Mouse (Mus musculus): ENCODE data around the gene B4galt7.
"Not testable (repeated sequence)": the region's sequence is repeated elsewhere in the genome, so short reads cannot be mapped to it uniquely, and the experiment has no call there.

B4galt7 gene

DNA sequence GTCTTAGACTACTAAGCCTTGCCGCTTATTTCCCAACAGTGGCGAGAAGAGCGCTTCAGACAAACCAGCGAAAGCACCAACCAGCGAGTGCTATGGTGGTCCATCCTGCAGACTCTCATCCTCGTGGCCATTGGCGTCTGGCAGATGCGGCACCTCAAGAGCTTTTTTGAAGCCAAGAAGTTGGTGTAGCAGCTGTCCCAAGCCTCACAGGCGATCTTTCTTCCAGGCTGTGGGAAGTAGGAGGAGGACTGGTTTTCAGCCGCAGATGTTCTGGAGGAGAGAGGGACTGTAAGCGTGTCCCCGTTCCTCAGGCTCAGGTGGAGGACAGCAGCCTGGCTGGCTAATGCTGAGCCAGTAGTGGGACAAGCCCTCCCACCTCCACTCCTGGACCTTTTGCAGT, 2.9 kb upstream of the B4galt7 start:
- in situ Hi-C loops (cut with MseI, MboI), result no loop called here

- in situ Hi-C loops (cut with MseI, MboI), result loop anchor here in 1 of 2 experiments (5.0 kb wide), 1 partner anchor 37 kb away; the partner anchor contains the start of gene Ddx46
These were observed 961 bp downstream of the B4galt7 start for GRCm38 (mm10) chr13:55600657-55601056.

DNA sequence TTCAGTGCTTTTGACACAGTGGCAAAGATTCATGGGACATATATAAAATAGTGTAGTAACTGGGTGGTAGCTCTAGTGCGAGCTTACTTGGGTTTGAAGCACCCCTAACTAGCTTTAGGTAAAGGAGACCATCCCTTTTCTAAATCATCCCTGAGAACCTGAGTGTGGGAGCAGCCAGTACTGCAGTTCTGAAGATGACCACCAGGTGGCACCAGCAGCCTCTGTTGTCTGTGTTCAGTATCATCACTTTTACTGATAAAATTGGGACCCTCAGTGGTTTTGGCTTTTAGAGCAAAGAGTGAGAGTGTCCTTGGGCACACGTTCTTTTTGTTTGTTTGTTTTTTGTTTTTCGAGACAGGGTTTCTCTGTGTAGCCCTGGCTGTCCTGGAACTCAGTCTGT, 1.9 kb downstream of the B4galt7 start:
- in situ Hi-C loops (cut with MseI, MboI), result loop anchor here in 1 of 2 experiments (5.0 kb wide), 1 partner anchor 36 kb away; the partner anchor contains the start of gene Ddx46

GRCm38 (mm10) chr13:55604606-55605005, 4.9 kb downstream of the B4galt7 start:
- in situ Hi-C loops (cut with MseI, MboI), result loop anchor here in 1 of 2 experiments (5.0 kb wide), 1 partner anchor 33 kb away; the partner anchor contains the start of gene Ddx46

GRCm38 (mm10) chr13:55606899-55607623, 7.4 kb downstream of the B4galt7 start:
- in situ Hi-C loops (cut with MseI, MboI), result no loop called here

- in situ Hi-C loops (cut with MseI, MboI), result no loop called here
These were observed 7.9 kb downstream of the B4galt7 start for GRCm38 (mm10) chr13:55607624-55608006.

DNA sequence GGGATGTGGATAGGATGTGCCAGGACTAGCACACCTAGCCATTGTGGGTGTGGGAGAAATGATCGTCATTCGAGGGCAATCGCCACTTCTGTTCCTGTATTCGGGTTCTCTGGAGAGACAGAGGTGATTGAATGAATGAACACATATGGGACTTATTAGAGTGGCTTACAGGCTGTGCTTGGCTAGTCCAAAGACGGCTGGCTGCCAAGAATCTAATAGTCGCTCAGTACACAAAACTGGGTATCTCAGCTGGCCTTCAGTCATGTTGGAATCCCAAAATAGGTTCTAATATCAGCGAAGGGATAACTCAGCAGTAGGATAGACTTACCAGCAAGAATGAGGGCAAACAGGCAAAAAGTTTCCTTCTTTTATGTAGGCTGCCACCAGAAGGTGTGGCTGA, 12.3 kb downstream of the B4galt7 start:
- in situ Hi-C loops (cut with MseI, MboI), result no loop called here

GRCm38 (mm10) chr13:55613471-55613870, 13.8 kb downstream of the B4galt7 start:
- in situ Hi-C loops (cut with MseI, MboI), result no loop called here

DNA sequence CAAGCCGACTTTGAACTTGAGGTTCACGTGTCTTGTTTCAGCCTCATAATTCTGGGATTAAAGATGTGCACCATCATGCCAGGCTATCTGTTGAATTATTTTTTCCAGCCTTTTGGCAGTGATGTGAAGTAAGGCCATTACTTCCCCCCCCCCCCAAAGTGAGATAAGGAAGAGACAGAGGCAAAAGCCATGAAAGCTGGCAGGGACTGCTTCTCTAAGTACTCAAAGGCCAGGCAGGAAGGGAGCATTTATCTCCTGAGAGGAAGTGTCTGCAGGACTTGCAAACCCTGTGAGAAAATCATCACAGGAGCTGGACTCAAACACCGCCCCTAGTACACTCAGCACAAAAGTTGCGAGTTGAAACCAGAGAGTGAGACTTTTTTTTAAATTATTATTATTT, 19.6 kb downstream of the B4galt7 start:
- in situ Hi-C loops (cut with MseI, MboI), result no loop called here

GRCm38 (mm10) chr13:55620275-55620674, 20.6 kb downstream of the B4galt7 start:
- in situ Hi-C loops (cut with MseI, MboI), result no loop called here

- in situ Hi-C loops (cut with MseI, MboI), result not testable (repeated sequence)
These were observed 22.5 kb downstream of the B4galt7 start for GRCm38 (mm10) chr13:55622156-55622648.

GRCm38 (mm10) chr13:55622649-55623541, 23.2 kb downstream of the B4galt7 start, which contains the start of gene Caml:
TSS of gene Caml (plus strand) at chr13:55623005.
- in situ Hi-C loops (cut with MseI, MboI), result no loop called here

DNA sequence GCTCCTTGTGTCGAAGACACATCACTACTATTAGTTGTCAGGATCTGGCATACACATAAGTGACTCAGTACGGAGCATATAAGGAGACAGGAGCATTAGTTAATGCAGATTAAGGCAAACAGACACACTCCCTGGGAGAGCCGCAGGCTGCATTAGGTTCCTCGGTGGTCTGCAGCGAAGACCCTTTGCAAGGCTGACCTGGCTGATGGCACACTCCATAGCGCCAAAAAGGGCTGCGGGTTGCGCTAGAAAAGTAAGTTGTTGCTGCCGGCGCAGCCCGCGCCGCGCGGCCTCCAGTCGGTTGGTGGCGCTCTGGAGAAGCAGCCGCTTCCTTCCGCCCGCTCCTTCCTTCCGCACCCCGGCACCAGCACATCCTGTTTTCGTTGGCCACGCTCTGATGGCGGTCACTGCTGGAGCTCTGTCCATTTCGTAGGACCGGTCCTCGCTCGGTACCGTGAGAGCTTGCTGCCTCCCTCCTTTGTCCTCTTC, 35.0 kb downstream of the B4galt7 start, which contains the start of gene Ddx46:
Gene Ddx46, plus strand, starts transcription at position 389 of the 489 bp plus-strand sequence.
- in situ Hi-C loops (cut with MseI, MboI), result loop anchor here in 1 of 2 experiments (5.0 kb wide), 1 partner anchor 32 kb away; no protein-coding TSS in a partner anchor

DNA sequence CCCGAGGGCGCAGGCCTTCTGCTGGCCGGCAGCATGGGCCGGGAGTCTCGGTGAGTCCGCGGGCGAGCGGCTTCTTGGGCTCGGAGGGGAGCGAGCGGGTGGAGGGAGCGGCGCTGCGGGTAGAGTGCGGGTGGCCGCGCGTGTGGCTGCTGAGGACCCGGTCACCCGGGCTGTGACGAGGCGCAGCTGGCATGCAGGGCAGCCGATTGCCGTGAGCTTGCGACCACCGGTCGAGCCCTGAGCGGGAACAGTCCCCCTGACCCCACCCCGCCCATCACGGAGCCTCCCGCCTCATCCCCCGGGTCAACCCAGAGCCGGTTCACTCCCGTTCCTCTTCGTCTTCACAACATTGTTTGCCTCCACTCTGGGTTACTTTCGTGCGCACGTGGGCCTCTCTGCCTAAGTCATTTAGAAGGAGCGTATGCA, 35.5 kb downstream of the B4galt7 start:
- in situ Hi-C loops (cut with MseI, MboI), result loop anchor here in 1 of 2 experiments (5.0 kb wide), 1 partner anchor 33 kb away; no protein-coding TSS in a partner anchor

DNA sequence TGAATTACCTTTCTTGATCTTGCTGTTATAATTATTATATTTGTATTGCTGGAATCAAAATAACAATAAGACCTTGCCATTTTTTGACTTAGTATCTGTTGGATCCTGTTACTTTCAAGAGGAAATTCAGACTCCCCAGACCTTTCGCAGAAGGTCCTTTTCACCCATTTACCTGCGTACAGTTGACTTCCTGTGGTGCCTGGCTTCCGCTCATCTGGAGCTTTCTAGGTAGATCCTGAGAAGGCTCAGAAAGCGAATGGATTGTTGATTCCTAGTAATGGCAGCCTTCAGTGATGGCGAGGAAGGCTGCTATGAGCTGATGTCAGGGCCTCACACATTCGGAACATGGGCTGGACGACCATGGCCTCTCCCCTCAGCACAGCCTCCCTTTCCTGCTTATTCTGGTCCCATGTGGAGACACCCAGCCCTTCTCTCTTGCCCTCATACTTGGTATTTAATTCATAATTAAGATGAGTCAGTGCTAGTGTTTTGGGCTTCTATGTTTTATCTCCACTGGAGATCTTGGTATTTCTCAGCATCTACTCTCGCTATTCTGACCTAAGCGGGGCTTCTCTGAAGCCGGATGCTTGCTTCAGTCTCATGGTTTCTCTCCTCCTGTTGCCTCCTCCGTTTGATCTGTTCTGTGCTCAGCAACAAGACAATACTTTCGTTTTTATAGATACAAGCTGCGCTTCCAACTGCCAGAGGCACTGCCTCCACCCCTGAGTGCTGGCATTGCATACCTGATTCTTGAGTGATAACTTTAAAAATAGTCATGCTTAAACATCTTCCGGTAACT, 36.7 kb downstream of the B4galt7 start:
- in situ Hi-C loops (cut with MseI, MboI), result loop anchor here in 1 of 2 experiments (5.0 kb wide), 1 partner anchor 34 kb away; no protein-coding TSS in a partner anchor

- in situ Hi-C loops (cut with MseI, MboI), result not testable (repeated sequence)
These were observed 40.8 kb downstream of the B4galt7 start for GRCm38 (mm10) chr13:55640480-55640879.

GRCm38 (mm10) chr13:55644525-55644924, 44.8 kb downstream of the B4galt7 start:
- in situ Hi-C loops (cut with MseI, MboI), result no loop called here

DNA sequence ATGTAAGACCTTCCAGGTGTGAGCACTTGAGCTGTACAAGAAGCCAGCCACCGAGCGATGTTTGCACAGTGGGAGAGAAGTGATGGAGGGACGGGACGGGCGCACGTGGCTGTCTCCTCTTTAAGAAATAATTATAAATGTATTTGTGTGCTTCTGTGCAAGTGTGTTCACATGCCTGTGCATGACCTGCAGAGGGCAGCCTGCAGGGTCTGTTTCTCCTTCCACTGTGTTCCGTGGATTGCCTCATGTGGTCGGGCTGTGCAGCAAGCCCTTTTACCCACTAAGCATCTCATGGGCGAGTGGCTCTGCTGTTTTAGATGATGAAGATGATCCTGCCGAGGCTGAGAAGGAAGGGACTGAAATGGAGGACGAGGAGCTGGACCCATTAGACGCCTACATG, 50.4 kb downstream of the B4galt7 start:
- in situ Hi-C loops (cut with MseI, MboI), result no loop called here

DNA sequence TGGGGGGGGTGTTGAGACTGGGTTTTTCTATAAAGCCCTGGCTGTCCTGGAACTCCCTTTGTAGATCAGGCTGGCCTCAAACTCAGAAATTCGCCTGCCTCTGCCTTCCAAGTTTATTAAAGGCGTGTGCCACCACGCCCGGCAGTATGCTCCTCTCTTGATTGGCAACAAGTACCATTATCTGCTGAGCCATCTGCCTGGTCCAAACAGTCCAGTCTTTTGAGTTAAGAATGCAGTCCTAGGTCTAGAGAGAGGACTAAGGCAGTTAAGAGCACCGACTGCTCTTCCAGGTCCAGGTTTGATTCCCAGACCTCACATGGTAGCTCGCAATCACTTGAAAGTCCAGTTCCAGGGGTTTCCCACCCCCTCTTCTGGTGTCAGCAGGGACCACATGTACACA, 51.3 kb downstream of the B4galt7 start:
- in situ Hi-C loops (cut with MseI, MboI), result no loop called here

All from mouse trophoblast stem cell (cell line).